Mouse (Mus musculus) testis, adult 2 months (tissue): ENCODE data around the gene Aim2.

Experiments
- CTCF ChIP-seq: fragments of 200-500 bp; IDR thresholded peaks from 2 replicates; pipeline ENCODE4 v1.5.1; 2012; ENCODE audit warnings: low read depth, mild to moderate bottlenecking, inconsistent platforms, low read length, moderate library complexity; ENCODE audit not compliant: control insufficient read depth, insufficient read depth, insufficient replicate concordance
- POLR2A ChIP-seq: fragments of 200-500 bp; IDR thresholded peaks from 2 replicates; pipeline ENCODE4 v1.6.1; 2012; ENCODE audit warnings: low read depth, mild to moderate bottlenecking, inconsistent platforms, low read length, moderate library complexity; ENCODE audit not compliant: control insufficient read depth

GRCm38 (mm10) chr1:173324961-173325360 lies 25.7 kb upstream of the Aim2 start:
- TF ChIP-seq CTCF (no peak), POLR2A (no peak)
